Mouse (Mus musculus) cortical plate, adult 2 months (tissue): ENCODE results near the gene Syt13. TPM values are rescaled to one million over a fixed set of nuclear protein-coding genes. Genes with fewer than 3 reads are reported as not detected.

Experiments
- H3K27ac ChIP-seq: fragments of 200-500 bp; 2 replicates; pipeline ENCODE4 v1.5.1; 2012; ENCODE audit warnings: low read length, control low read depth, inconsistent platforms; ENCODE audit not compliant: insufficient read depth
- H3K4me1 ChIP-seq: fragments of 200-500 bp; 2 replicates; pipeline ENCODE4 v1.6.1; 2011; ENCODE audit warnings: low read length; ENCODE audit not compliant: control insufficient read depth, insufficient read depth
- H3K4me3 ChIP-seq: fragments of 200-500 bp; 2 replicates; pipeline ENCODE4 v1.5.1; 2011; ENCODE audit warnings: mild to moderate bottlenecking, low read length, control low read depth; ENCODE audit not compliant: insufficient read depth
- CTCF ChIP-seq: fragments of 200-500 bp; IDR thresholded peaks from 2 replicates; pipeline ENCODE4 v1.5.1; 2011; ENCODE audit warnings: mild to moderate bottlenecking, control low read depth, low read length; ENCODE audit not compliant: insufficient read depth; ENCODE audit errors: extremely low read depth
- POLR2A ChIP-seq: fragments of 200-500 bp; IDR thresholded peaks from 2 replicates; pipeline ENCODE4 v1.6.1; 2011; ENCODE audit warnings: mild to moderate bottlenecking, low read length, control low read depth; ENCODE audit not compliant: insufficient read depth; ENCODE audit errors: extremely low read depth
- polyA plus RNA-seq: library from polyadenylated mRNA; depleted of rRNA; stranded (reverse); fragments of >200 nt; gene quantifications from 2 replicates; pipeline ENCODE4 v1.2.3, GENCODE M21; 2012

The Syt13 gene
- polyA plus RNA-seq, 1 experiment: 146 TPM

GRCm38 (mm10) chr2:92954404-92955114 is 39.7 kb downstream of the Syt13 start:
- H3K4me3 ChIP-seq: no peak overlapping the region
- no peak overlapping the region for H3K27ac ChIP-seq
- TF ChIP-seq POLR2A (no peak), CTCF (peak; percentile 91)
- peaks cover 2% of the 10 kb centered on the region; the same call in 1 of the 2 replicates for H3K4me1 ChIP-seq

DNA sequence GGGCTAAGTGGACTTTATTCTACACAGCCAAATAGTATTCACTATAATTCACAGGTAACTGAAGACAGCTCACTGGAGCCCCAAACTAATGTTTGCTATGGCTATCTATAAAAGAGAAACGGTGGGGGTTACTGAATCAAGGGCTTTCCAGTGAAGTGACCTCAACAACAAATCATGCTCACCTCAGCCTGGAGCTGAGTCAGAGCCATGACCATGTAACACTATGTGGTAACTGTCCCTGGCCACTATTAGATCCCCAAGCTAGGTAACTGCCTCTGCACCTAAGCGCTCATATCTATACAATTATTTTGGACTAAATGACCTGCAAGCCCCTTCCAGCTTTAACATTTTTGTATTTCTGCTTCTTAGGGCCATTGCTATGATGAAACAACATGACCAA is 42.0 kb downstream of the Syt13 start:
- TF ChIP-seq POLR2A (no peak), CTCF (no peak)
- peaks cover 2% of the 10 kb centered on the region; the same call in 1 of the 2 replicates for H3K4me1 ChIP-seq
- H3K27ac ChIP-seq: no peak overlapping the region
- H3K4me3 ChIP-seq: no peak overlapping the region

GRCm38 (mm10) chr2:92958640-92959039 is 43.7 kb downstream of the Syt13 start:
- Histone ChIP-seq H3K4me1 (peaks cover 2% of the 10 kb centered on the region; the same call in 1 of the 2 replicates), H3K27ac (no peak overlapping the region), H3K4me3 (no peak overlapping the region)
- TF ChIP-seq CTCF (no peak), POLR2A (no peak)

DNA sequence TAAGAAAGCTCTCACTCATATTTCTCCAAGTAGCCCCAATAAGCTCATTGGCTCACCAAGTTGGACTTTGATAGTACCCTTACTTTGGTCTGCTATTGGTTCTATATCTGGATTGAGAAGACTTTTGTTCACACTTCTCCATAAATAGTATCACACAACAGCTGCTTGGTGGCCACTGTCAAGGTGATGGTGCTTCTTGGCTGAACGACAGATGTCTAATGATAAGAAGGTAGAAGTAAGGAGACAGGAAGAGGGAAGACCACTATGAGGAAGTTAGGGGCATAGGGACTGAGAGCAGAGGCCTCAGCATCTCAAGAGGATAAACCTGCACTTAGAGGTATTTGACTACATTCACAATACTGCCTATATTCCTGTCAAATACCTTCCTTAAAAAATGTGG is 49.4 kb downstream of the Syt13 start:
- Histone ChIP-seq H3K27ac (no peak overlapping the region), H3K4me3 (no peak overlapping the region), H3K4me1 (no peaks in the 10 kb centered on the region)
- TF ChIP-seq POLR2A (no peak), CTCF (no peak)

DNA sequence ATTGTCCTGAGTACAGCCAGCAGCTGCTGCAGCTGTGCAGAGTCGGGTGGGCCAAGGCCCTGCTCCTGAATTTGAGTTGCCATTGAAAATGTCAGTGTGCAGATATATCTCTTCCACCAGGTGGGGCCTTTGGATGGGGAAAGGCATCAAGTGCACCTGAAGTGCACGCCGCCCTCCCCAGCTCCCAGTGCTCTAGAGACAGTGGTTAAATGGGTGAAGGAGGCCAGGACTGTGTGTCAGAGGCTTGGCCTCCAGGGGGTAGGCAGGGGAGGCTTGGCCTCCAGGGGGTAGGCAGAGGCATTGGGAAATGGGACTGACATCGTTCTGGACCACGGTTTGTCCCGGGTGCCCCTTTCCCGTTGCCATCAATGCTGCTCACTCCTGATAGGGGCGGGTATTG is 51.4 kb downstream of the Syt13 start:
- Histone ChIP-seq H3K4me1 (no peaks in the 10 kb centered on the region), H3K27ac (no peak overlapping the region), H3K4me3 (no peak overlapping the region)
- no peak for TF ChIP-seq CTCF
- no peak for TF ChIP-seq POLR2A

DNA sequence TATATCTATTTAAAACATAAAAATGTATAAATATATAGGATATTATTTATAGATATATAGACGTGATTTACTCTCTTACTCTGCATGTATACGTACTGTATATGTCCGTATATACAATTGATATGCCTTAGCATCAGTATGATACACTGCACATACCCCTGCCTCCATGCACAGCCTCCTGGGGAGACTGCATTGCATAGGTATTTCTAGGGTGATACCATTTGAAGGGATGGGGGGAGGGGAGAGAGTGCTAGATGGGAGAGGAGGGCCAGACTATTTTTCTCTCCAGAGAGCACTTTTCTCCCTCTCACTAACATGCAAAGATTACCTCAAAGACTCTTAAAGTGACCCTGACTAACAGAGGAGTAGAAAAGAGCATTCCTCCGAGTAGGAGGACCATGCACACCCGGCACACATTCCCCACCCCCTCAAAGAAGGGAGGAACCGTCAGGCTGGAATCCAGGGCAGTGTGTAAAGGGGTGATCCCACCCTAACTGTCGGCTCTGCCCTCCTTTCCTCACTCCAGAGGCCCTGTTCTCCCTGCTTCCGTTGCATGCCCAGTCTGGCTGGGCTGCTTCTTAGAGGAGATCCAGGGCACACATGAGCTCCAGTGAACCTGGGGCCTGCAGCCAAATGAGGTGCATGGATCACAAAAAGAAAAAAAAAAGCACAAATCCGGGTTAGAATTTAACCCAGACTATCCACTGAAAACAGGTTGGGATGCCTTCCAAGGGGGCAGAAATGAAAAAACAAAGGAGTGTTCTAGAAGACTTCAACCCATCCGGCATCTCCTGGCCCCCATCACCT is 52.3 kb downstream of the Syt13 start:
- Histone ChIP-seq H3K4me3 (no peak overlapping the region), H3K4me1 (no peaks in the 10 kb centered on the region), H3K27ac (no peak overlapping the region)
- no peak for TF ChIP-seq POLR2A
- TF ChIP-seq CTCF: no peak

DNA sequence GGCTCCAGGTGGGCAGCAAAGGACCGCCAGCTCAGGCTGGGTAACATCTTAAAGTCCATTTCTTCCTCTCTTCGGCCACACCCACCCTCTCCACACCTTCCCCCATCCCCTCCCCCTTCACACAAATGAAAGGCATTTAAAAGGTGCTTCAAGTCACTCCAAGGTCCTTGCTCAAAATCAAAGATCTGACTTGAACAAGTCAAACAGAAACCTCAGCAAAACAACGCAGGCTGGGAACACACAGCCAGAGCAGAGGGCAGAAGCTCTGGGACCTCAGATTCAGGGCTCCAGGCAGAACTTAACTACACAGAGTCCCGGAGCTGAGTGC is 52.9 kb downstream of the Syt13 start:
- Histone ChIP-seq H3K27ac (no peak overlapping the region), H3K4me1 (no peaks in the 10 kb centered on the region), H3K4me3 (no peak overlapping the region)
- TF ChIP-seq POLR2A (no peak), CTCF (no peak)

DNA sequence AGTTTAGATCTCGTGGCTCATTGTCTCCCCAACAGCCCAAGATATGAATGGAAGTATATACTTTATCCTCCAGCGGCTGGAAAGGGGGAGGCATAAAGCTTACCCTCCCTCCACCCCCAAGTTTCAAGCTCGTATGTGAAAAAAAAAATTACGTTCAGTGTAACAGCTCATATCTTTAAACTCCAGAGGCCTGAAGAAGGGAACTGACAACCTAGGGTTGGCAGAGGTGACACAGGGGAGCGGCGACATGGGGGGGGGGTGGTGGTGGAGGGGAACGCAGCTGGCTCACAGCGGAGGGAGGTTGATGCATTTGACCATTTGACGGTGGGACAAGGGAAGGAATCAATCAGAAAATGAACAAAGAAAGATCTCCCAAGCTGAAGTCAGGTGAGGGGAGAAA is 56.2 kb downstream of the Syt13 start:
- H3K27ac ChIP-seq: no peak overlapping the region
- H3K4me3 ChIP-seq: no peak overlapping the region
- TF ChIP-seq POLR2A (no peak), CTCF (no peak)
- H3K4me1 ChIP-seq: no peaks in the 10 kb centered on the region

DNA sequence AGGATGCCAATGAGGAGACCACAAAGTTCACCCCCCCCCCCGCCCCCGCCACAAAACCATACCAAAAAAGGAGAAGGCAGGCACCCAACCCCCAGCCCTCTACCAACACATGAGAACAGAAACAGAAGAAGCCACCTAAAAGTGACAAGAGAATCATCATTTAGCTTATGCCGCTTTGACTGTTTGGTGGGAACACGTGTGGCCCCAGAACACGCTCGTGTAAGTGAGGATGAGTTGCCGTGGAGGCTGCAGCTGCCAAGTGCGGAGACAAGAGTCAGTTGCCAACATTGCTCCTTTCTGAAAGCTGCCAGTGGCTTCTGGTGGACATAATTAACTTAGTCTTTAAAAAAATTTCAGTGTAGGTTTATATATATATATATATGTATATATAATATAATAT is 56.6 kb downstream of the Syt13 start:
- H3K4me3 ChIP-seq: no peak overlapping the region
- TF ChIP-seq POLR2A (no peak), CTCF (no peak)
- H3K27ac ChIP-seq: no peak overlapping the region
- no peaks in the 10 kb centered on the region for H3K4me1 ChIP-seq

DNA sequence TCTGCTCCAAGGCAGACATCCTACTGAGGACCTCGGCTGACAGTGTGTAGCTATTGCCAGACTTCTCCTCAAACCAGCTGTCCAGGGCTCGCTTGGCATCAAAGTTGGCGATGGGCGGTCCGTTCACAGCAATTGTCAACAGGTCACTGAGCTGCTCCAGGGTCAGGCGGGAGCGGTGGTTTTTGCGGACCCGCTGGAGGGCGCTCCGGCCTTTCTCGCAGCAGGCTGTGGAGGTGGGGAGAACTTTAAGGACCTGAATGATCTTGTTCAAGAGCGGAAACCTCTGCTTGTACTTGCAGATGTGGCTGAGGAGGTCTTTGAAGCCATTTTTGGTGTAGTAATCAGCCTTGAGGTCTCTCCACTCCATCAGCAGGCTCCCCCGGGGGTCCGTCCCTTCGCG is 57.2 kb downstream of the Syt13 start:
- H3K4me3 ChIP-seq: no peak overlapping the region
- no peak overlapping the region for H3K27ac ChIP-seq
- no peak for TF ChIP-seq POLR2A
- no peak for TF ChIP-seq CTCF
- H3K4me1 ChIP-seq: no peaks in the 10 kb centered on the region
